Mouse (Mus musculus): ENCODE measurements around the gene Usp19. TPM values are rescaled to one million over a fixed set of nuclear protein-coding genes. Genes with fewer than 3 reads are reported as not detected.

Usp19 gene
- 228 and 301 TPM in 2 replicates for total RNA-seq (2023)

GRCm38 (mm10) chr9:108490559-108491285 lies at the start of gene Usp19:
TSS of gene Usp19 (plus strand) at chr9:108490602.

GRCm38 (mm10) chr9:108460319-108461178 lies 29.9 kb upstream of the Usp19 start, which contains the start of gene Ccdc71:
TSS of gene Ccdc71 (plus strand) at chr9:108460527.

GRCm38 (mm10) chr9:108461181-108461631 lies 29.2 kb upstream of the Usp19 start, which contains the start of gene Klhdc8b:
TSS of gene Klhdc8b (minus strand) at chr9:108461581.

GRCm38 (mm10) chr9:108479721-108480351 lies 10.6 kb upstream of the Usp19 start, which contains the start of gene Lamb2:
TSS of gene Lamb2 (plus strand) at chr9:108479736.

GRCm38 (mm10) chr9:108507619-108508434 lies 17.4 kb downstream of the Usp19 start, which contains the start of gene Qars:
TSS of gene Qars (plus strand) at chr9:108507706.

GRCm38 (mm10) chr9:108516380-108517251 lies 26.2 kb downstream of the Usp19 start, which contains the start of gene Qrich1:
TSS of gene Qrich1 (plus strand) at chr9:108516806.

Other genes with a start within 250 kb of the Usp19 start
- gene Dag1, start 226.6 kb upstream of the Usp19 start, total RNA-seq (2023), result 4.5 and 4.8 TPM in 2 replicates
- gene Nicn1, start 200.2 kb upstream of the Usp19 start, total RNA-seq (2023), result 0.75 and 1.5 TPM in 2 replicates
- not detected in 2 replicates for gene Amt, start 193.7 kb upstream of the Usp19 start, total RNA-seq (2023)
- gene Rhoa, start 184.5 kb upstream of the Usp19 start, total RNA-seq (2023), result 447 and 476 TPM in 2 replicates
- gene Tcta, start 184.4 kb upstream of the Usp19 start, total RNA-seq (2023), result 10.6 and 11.2 TPM in 2 replicates
- 1,218 and 1,262 TPM in 2 replicates for gene Gpx1, start 151.7 kb upstream of the Usp19 start, total RNA-seq (2023)
- 127 and 168 TPM in 2 replicates for gene Usp4, start 142.7 kb upstream of the Usp19 start, total RNA-seq (2023)
- gene 1700102P08Rik, start 97.8 kb upstream of the Usp19 start, total RNA-seq (2023), result 1.1 and 1.5 TPM in 2 replicates
- gene Ccdc36, start 62.1 kb upstream of the Usp19 start, total RNA-seq (2023), result not detected in 2 replicates
- gene BC048562, start 54.1 kb upstream of the Usp19 start, total RNA-seq (2023), result not detected in 2 replicates
- gene Ccdc71, start 30.1 kb upstream of the Usp19 start, total RNA-seq (2023), result 9.9 and 10.5 TPM in 2 replicates
- gene Klhdc8b, start 29.0 kb upstream of the Usp19 start, total RNA-seq (2023), result 0.59 and 1.6 TPM in 2 replicates
- gene Lamb2, start 10.9 kb upstream of the Usp19 start, total RNA-seq (2023), result 0.44 and 0.79 TPM in 2 replicates
- 107 and 121 TPM in 2 replicates for gene Qars, start 17.1 kb downstream of the Usp19 start, total RNA-seq (2023)
- 116 and 150 TPM in 2 replicates for gene Qrich1, start 26.2 kb downstream of the Usp19 start, total RNA-seq (2023)
- 71.0 and 72.2 TPM in 2 replicates for gene Impdh2, start 69.7 kb downstream of the Usp19 start, total RNA-seq (2023)
- 21.4 and 26.7 TPM in 2 replicates for gene Ndufaf3, start 76.8 kb downstream of the Usp19 start, total RNA-seq (2023)
- 23.0 and 31.6 TPM in 2 replicates for gene Dalrd3, start 79.3 kb downstream of the Usp19 start, total RNA-seq (2023)
- gene Wdr6, start 88.1 kb downstream of the Usp19 start, total RNA-seq (2023), result 2.0 and 3.8 TPM in 2 replicates
- gene P4htm, start 107.1 kb downstream of the Usp19 start, total RNA-seq (2023), result 0.43 and 0.66 TPM in 2 replicates
- 164 and 261 TPM in 2 replicates for gene Arih2, start 158.8 kb downstream of the Usp19 start, total RNA-seq (2023)
- 26.1 and 28.4 TPM in 2 replicates for gene Slc25a20, start 171.5 kb downstream of the Usp19 start, total RNA-seq (2023)
- 10.8 and 13.2 TPM in 2 replicates for gene Prkar2a, start 198.7 kb downstream of the Usp19 start, total RNA-seq (2023)

Data from neutrophil, adult 65 days (primary cell).